Mouse (Mus musculus) induced T-regulatory cell, adult 2 months (primary cell): Measurements from ENCODE around the gene Tmem191c.

Experiments used
- DNase-seq: peaks from one replicate; pipeline ENCODE4 v3.0.0-alpha.2; 2012; ENCODE audit warnings: low read depth

The Tmem191c gene

DNA sequence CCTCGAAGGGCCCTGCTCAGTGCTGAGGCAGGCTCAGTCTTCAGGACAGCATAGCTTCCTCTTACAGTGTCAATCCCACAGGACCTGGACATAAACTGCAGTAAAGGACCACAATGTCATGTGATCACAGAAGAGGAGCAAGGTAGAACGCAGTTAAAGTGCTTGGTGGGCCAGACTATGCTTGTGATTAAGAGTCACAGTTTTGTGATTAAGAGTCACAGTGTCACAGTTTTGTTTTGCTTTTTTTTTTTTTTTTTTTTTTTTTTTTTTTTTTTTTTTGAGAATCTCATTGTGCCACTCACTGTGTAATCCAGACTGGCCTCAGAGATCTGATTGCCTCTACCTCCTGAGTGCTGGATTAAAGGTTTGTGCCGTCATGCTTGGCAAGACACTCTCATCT lies 9.8 kb upstream of the Tmem191c start:
- DNase-seq: no peak

GRCm38 (mm10) chr16:17267937-17268336 lies 7.9 kb upstream of the Tmem191c start:
- no peak for DNase-seq

DNA sequence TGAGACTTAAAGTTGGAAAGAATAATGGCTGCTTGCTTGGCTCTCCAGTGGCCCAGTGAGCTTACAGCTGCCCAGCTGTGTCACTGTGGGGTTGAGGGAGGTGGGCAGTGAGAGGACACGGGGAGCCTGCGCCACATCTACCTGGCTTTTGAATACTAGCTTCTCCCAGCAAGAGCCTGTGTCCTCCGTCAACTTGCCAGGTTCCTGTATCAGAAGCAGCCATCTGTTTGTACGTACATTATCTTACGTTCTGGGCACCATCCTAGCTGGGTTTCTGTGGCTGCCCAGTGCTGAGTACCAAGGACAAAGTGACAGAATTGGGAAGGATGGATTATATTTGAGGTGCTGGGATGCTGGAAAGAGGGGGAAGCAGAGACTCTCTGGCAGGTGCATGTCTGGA lies 6.0 kb upstream of the Tmem191c start:
- DNase-seq: no peak

- DNase-seq: peak; percentile 54
Observed at GRCm38 (mm10) chr16:17271124-17271523, 4.8 kb upstream of the Tmem191c start.

GRCm38 (mm10) chr16:17271856-17272255 lies 4.0 kb upstream of the Tmem191c start:
- DNase-seq: no peak

DNA sequence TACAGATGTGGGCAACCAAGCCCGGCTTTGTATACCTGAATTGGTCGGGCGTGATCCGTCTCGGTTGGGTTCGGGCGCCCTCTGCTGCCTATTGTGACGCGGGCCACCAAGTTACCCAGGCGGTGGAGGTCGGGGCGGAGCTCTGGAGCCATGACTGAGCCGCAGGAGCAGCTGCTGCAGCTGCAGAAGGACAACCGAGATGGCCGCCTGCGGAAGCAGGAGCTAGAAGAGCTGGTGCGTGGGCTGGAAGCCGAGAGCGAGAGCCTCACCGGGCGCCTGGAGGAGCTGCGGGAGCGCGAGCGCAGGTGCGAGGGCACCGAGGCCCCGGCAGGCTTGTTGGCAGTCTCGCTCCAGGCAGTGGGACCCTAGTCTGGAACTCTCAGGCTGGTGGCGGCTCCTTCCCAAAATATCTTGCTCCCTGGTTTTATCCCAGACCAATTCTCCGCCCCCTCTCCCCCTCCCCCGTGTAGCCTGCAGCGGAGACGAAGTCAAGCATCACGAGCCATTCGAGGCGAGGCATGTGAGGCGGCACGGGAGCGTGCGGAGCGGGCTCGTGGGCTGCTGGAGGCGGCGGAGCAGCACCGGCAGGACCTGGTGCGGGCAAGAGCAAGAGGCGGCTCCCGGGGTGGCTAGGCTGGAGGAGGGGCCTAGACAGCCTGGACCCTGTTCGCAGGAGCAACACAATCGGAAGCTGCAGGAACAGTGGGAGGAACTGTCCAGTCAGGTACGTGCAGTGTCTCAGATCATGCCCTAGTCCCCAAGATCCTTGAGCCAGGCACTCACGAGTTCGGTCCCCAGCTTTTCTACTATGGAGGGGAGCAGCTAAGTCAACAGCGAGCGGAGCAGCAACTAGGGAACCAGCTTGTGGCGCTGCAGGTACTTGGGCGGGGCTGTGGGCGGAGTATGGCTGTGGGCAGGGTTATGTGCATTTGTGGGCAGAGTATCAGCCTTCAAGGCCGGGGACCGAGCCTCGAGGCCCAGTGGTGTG lies 581 bp downstream of the Tmem191c start:
- DNase-seq: peak; percentile 95

GRCm38 (mm10) chr16:17277342-17278211 lies 1.7 kb downstream of the Tmem191c start:
- peak; percentile 82 for DNase-seq

DNA sequence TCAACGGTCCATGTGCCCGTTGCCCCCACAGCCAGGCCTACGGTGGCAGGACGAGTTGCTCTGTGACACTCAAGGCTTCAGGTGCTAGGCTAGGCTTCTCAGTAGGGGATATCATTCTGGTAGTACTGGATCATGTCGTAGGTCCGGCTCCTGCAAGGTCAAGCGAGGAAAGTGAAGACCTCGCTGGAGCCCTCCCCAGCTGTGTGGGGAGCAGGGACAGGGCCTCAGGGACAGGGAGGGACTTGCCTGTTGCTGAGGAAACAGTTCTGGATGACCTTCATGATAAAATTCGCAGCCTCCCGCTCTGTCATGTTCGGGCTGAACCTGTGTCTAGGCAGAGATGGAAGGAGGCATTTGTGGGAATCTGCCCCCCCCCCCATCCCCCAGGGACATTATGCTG lies 4.6 kb downstream of the Tmem191c start:
- DNase-seq: no peak

- no peak for DNase-seq
Observed at GRCm38 (mm10) chr16:17283151-17283550, 7.3 kb downstream of the Tmem191c start.

GRCm38 (mm10) chr16:17287103-17287502 lies 11.2 kb downstream of the Tmem191c start:
- DNase-seq: no peak

- no peak for DNase-seq
Observed at GRCm38 (mm10) chr16:17291016-17291415, 15.1 kb downstream of the Tmem191c start.

GRCm38 (mm10) chr16:17292751-17293150 lies 16.9 kb downstream of the Tmem191c start:
- peak; percentile 87 for DNase-seq

DNA sequence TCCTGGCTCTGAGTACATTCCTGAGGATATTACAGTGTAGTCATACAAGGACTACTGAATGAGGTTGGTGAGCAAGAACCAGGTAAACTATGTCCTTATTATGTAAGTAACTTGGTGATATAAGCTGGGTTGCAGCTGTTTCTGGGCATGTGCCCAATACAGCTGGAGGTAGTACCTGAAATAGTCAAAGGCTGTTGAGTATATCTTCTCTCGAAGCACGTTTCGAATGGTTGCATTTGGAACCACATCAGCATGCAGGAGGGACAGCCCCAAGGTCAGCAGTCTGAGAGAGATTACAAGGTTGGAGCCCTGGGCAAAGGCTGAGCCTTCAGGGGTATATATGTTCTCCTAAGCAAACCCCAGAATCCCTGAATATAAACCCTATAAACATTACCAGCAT lies 24.9 kb downstream of the Tmem191c start:
- DNase-seq: no peak

GRCm38 (mm10) chr16:17303521-17304245 lies 27.8 kb downstream of the Tmem191c start:
- no peak for DNase-seq

DNA sequence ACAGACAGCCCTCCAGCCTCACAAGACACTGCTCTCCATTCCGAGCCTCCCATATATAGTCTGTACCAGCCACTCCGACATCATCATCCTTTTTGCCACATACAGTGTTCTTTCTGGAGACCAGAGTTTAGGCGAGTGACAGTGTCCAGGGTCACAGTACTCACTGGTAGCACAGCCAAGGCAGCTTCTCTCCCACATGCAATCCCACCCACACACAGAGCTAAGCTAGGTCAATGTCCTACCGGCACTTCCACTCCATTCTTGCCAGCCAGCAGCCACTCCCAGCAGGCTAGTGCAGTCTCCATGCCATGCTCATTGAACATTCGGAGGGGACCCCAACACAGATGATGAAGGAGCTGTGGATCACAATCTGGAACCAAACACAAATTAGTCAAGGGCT lies 31.6 kb downstream of the Tmem191c start:
- no peak for DNase-seq

DNA sequence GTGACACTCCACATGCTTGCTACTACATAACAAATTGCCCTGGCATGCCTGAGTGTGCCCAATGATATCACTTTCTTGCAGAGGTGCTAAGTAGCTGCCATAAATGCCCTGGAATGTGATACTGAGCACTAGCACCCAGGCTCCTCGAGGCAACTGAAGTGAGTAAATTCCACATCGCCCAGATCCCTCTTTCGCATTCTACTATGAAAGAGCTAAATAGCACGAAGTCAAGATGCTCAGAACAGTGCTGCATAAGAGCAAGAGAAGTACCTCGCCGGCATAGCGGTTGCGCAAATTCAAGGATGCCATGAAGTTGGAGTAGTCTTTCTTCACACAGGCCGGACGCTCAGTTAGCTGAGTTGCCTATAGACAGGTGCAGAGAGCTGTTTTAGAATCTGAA lies 33.2 kb downstream of the Tmem191c start:
- DNase-seq: no peak

DNA sequence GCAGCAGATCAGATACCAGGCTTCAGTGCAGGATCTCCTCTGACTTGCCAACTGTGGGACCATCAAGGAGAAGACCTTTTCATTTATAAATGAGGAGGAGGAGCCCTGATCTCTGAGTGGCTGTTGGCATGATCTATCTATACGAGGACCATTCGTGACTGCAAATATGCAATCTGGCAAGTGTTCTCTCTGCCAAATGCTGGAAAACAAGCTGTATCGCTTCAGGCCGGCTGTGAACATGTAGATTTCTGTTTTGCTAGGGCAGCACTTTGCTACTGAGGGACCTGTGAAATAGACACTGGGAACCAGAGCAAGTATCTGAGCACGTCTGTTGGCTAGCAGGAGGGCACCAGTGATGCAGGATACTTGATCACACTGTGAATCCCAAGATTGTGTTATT lies 36.7 kb downstream of the Tmem191c start:
- no peak for DNase-seq

- DNase-seq: no peak
Observed at GRCm38 (mm10) chr16:17316554-17316953, 40.7 kb downstream of the Tmem191c start.

DNA sequence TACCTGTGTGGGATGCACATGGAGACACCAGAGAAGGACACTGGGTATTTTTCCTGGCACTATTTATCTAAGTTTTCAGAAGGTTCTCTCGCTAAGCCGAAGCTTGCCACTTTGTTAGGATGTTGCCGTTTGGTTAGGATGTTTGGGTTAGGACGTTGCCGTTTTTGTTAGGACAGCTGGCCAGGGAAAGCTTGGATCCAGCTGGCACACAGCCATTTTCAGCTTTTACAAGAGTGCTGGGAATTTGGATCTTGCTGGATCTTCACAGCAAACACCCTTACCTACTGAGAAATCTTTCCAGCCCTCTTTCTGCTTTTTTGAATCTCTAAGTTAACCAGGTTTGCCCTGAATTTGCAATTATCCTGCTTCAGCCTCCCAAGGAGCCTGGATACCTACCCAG lies 45.6 kb downstream of the Tmem191c start:
- no peak for DNase-seq

DNA sequence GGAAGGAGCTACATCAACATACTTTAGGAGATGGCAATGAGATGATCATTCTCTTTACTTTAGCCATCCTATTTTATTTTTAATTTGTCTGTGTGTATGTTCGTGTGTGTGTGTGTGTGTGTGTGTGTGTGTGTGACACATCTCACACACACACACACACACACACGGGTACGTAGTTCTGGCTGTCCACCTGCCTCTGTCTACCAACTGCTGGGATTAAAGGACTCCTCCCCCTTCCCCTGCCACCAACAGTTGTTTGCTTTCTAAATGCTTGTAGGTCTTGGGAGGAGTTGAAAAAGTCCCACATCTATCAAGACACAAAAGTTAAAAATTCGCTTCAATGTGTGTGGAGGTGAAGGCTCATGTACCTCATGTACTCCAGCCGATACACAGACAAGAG lies 48.9 kb downstream of the Tmem191c start:
- DNase-seq: no peak

GRCm38 (mm10) chr16:17326064-17326463 lies 50.2 kb downstream of the Tmem191c start:
- no peak for DNase-seq
